Mouse (Mus musculus) thymus, adult 2 months (tissue): Measurements from ENCODE around the gene Oprl1.

Experiments used
- CTCF ChIP-seq: fragments of 200-500 bp; IDR thresholded peaks from 2 replicates; pipeline ENCODE4 v1.5.1; 2012; ENCODE audit warnings: mild to moderate bottlenecking, control low read depth, low read length, moderate library complexity, borderline replicate concordance; ENCODE audit not compliant: control insufficient read depth, poor library complexity, insufficient read depth; ENCODE audit errors: extremely low read depth
- POLR2A ChIP-seq: fragments of 200-500 bp; IDR thresholded peaks from 2 replicates; pipeline ENCODE4 v1.6.1; 2012; ENCODE audit warnings: mild to moderate bottlenecking, low read length, control low read depth, moderate library complexity; ENCODE audit not compliant: control insufficient read depth, poor library complexity, insufficient read depth; ENCODE audit errors: extremely low read depth

- TF ChIP-seq CTCF, result no peak
- no peak for TF ChIP-seq POLR2A
These were observed 38.4 kb upstream of the Oprl1 start for GRCm38 (mm10) chr2:181676424-181676823.
